In the genomic region with DNA sequence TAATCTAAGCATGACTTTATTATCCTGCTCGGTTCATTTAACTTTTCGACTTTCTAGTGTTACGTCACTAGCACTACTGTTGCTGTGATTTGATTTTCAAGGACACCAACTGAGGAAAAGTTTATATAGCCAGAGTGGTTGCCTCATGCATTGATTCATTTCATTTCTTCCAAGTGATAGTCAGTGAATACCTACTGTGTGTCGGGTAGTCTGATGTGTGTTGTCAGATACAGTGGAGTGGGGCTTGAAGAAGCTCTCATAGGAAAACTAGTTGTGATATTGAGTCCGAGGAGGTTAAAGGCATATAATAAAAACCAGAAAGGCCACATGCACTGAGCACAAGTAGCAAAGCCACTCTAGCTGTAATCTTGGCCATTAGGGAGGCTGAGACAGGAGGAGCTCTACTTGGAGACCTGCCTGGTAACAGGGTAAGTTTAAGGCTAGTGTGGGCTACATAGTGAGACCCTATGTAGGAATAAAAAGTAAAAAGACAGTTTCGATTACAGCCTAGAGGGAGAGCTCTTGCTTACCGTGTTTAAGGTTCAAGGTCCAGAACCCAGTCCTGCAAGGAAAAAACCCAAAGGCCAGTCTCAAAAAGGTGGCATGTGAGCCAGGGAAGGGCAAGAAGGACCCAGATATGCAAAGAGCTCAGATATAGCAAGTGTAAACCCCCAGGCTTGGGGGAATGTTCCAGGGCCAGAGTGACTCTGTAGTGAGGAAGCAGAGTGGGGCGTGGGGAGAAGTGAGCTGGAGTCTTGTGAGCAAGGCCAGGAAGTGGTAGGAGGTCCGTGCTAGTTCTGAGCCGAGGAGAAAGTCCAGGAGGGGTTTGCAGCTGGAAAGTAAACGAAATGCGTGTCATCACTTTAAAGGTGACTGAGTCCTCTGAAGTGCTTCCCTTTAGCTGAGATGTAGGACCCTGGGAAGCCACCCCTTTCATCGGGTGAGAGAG, we compare ENCODE assay signal across 22 mouse cellular contexts. TPM values are rescaled to one million over a fixed set of nuclear protein-coding genes. Genes with fewer than 3 reads are reported as not detected.
DNase-seq lines count a peak whose midpoint lies in the region; ATAC-seq and TF ChIP-seq lines count a peak whose summit lies in the region.
"Had no signal": no experiment of that assay in that cellular context is flagged by ENCODE, and none has a peak within 500 bp of the region (broad histone marks: within the 10 kb centered on the region; RNA-seq: fewer than 3 reads in every experiment).

No protein-coding gene starts in this region.

- no peaks in the 10 kb centered on the region for H3K4me1 ChIP-seq in kidney, adult 2 months (ENCODE audit: control insufficient read depth, insufficient read depth, low read length)
- peaks cover 25 to 84% of the 10 kb centered on the region in 2 experiments for H3K4me1 ChIP-seq in CH12.LX (ENCODE audit: control insufficient read depth in 1 of 2, insufficient read depth in 2 of 2)
- H3K4me1 ChIP-seq in small intestine, adult 2 months (ENCODE audit: control insufficient read depth, insufficient read depth, insufficient read length, low read length), result peaks cover 26% of the 10 kb centered on the region; the same call in 1 of the 2 replicates
- H3K4me1 ChIP-seq in heart, embryonic 12.5 days (replicated peaks), result peaks cover 6% of the 10 kb centered on the region
- H3K4me1 ChIP-seq: midbrain, embryonic 15.5 days; stomach, embryonic 15.5 days had no signal

- peaks cover 45% of the 10 kb centered on the region for H3K79me2 ChIP-seq in CH12.LX (replicated peaks; ENCODE audit: control insufficient read depth, extremely low read depth, insufficient read depth, poor library complexity, severe bottlenecking)

- dilution Hi-C loops in CH12.LX (cut with MboI; ENCODE audit: extremely low pct_ligation_motif_present, extremely low pct_unique_long_range_greater_than_20kb, low sequenced_read_pairs), result no loop called here

- peaks cover 8% of the 10 kb centered on the region for H3K9me3 ChIP-seq in CH12.LX (replicated peaks; ENCODE audit: low read length)
- H3K9me3 ChIP-seq in heart, embryonic 12.5 days (replicated peaks), result no peaks in the 10 kb centered on the region
- H3K9me3 ChIP-seq: forebrain, embryonic 10.5 days; heart, embryonic 15.5 days; hindbrain, embryonic 12.5 days; midbrain, embryonic 15.5 days; stomach, embryonic 15.5 days had no signal

- TF ChIP-seq RAD21 in CH12.LX (IDR thresholded peaks at IDR 0.05; ENCODE audit: low read depth, low read length), result no peak

- H3K36me3 ChIP-seq in kidney, adult 2 months (ENCODE audit: control insufficient read depth, insufficient read depth, low read length), result no peaks in the 10 kb centered on the region
- peaks cover 9 to 20% of the 10 kb centered on the region in 2 experiments for H3K36me3 ChIP-seq in CH12.LX (replicated peaks in 1 of 2; ENCODE audit: control insufficient read depth in 1 of 2, insufficient read depth in 1 of 2, low read length in 1 of 2)
- H3K36me3 ChIP-seq in small intestine, adult 2 months (ENCODE audit: control insufficient read depth, insufficient read depth, low read length), result no peaks in the 10 kb centered on the region
- H3K36me3 ChIP-seq in heart, embryonic 12.5 days, result no peaks in the 10 kb centered on the region
- H3K36me3 ChIP-seq: forebrain, embryonic 10.5 days; heart, embryonic 15.5 days; hindbrain, embryonic 12.5 days; midbrain, embryonic 15.5 days; stomach, embryonic 15.5 days had no signal

- in situ Hi-C loops in CH12.LX (cut with MboI; ENCODE audit: low pct_ligation_motif_present, low pct_unique_long_range_greater_than_20kb, low sequenced_read_pairs), result no loop called here

- intact Hi-C loops in heart, postnatal 25 days (cut with DNase I), result no loop called here

- peak; percentile 17 for DNase-seq in kidney, adult 2 months
- no peak for DNase-seq in kidney, postnatal 4 days
- DNase-seq in CH12.LX (ENCODE audit: extremely low read depth), result peak; percentile 65
- no peak for DNase-seq in cerebellum, adult 11-12 months
- DNase-seq in heart, postnatal 25 days (ENCODE audit: low spot score), result no peak
- DNase-seq: adrenal gland, postnatal 14 days; gastrocnemius, postnatal 25 days; kidney, adult 18-20 months; lung, postnatal 4 days; right cerebral cortex, postnatal 4 days had no signal

- H3K27me3 ChIP-seq in kidney, adult 2 months (replicated peaks; ENCODE audit: control insufficient read depth, insufficient read depth, low read length), result no peaks in the 10 kb centered on the region
- H3K27me3 ChIP-seq in CH12.LX (replicated peaks), result no peaks in the 10 kb centered on the region
- no peaks in the 10 kb centered on the region for H3K27me3 ChIP-seq in small intestine, adult 2 months (ENCODE audit: control insufficient read depth, insufficient read depth, low read length)
- peaks cover 19% of the 10 kb centered on the region for H3K27me3 ChIP-seq in heart, embryonic 12.5 days (replicated peaks)

- H3K4me2 ChIP-seq in CH12.LX (ENCODE audit: insufficient read depth, low read depth, poor library complexity, severe bottlenecking), result peak overlapping the region; percentile 40
- no peak overlapping the region for H3K4me2 ChIP-seq in heart, embryonic 12.5 days
- H3K4me2 ChIP-seq: heart, embryonic 15.5 days; hindbrain, embryonic 12.5 days; midbrain, embryonic 15.5 days; stomach, embryonic 15.5 days had no signal

- no peak for TF ChIP-seq CTCF in kidney, adult 2 months (conservative IDR thresholded peaks at IDR 0.05; ENCODE audit: insufficient read depth, insufficient read length, low read depth, low read length)
- no peak for TF ChIP-seq CTCF in CH12.LX (conservative IDR thresholded peaks at IDR 0.05 in 1 of 2, IDR thresholded peaks at IDR 0.05 in 1 of 2; ENCODE audit: low read depth in 2 of 2, low read length in 2 of 2)
- no peak for TF ChIP-seq CTCF in small intestine, adult 2 months (IDR thresholded peaks at IDR 0.05; ENCODE audit: extremely low read depth, insufficient read length, insufficient replicate concordance, low read depth, low read length)

- WGBS in kidney, adult 2 months, result 73% methylated on average over 13 of the region's 13 CpGs
- 37% methylated on average over 13 of the region's 13 CpGs for WGBS in small intestine, adult 2 months
- 57% methylated on average over 13 of the region's 13 CpGs for WGBS in heart, embryonic 12.5 days

- peak overlapping the region; percentile 16; the same call in 1 of the 2 replicates for H3K9ac ChIP-seq in CH12.LX (ENCODE audit: insufficient read depth, low read depth)
- no peak overlapping the region for H3K9ac ChIP-seq in heart, embryonic 12.5 days
- H3K9ac ChIP-seq: heart, embryonic 15.5 days; hindbrain, embryonic 12.5 days; midbrain, embryonic 15.5 days; stomach, embryonic 15.5 days had no signal

- no peak overlapping the region for H3K27ac ChIP-seq in kidney, adult 2 months (ENCODE audit: insufficient read depth, low read depth, low read length)
- H3K27ac ChIP-seq in CH12.LX (ENCODE audit: insufficient read depth, low read depth), result peak overlapping the region; percentile 89
- peak overlapping the region; percentile 48 for H3K27ac ChIP-seq in small intestine, adult 2 months (ENCODE audit: insufficient read depth, low read depth, low read length)
- no peak overlapping the region for H3K27ac ChIP-seq in heart, embryonic 12.5 days (ENCODE audit: poor library complexity, severe bottlenecking)
- H3K27ac ChIP-seq: forebrain, embryonic 10.5 days; heart, embryonic 15.5 days; hindbrain, embryonic 12.5 days; left cerebral cortex, adult 2 months; midbrain, embryonic 15.5 days; stomach, embryonic 15.5 days had no signal

- ATAC-seq in inflammation-experienced regulatory T-cells, adult 6 months, result peak; percentile 27
- no peak for ATAC-seq in heart, embryonic 12.5 days (ENCODE audit: insufficient number of reproducible peaks, low FRiP score)
- ATAC-seq: midbrain, embryonic 15.5 days had no signal

- TF ChIP-seq POLR2A in kidney, adult 2 months (IDR thresholded peaks at IDR 0.05; ENCODE audit: low read depth, low read length), result no peak
- TF ChIP-seq POLR2A in CH12.LX (IDR thresholded peaks at IDR 0.05; ENCODE audit: low read depth, low read length), result peak; percentile 58
- TF ChIP-seq POLR2A in small intestine, adult 2 months (IDR thresholded peaks at IDR 0.05; ENCODE audit: low read depth, low read length), result no peak

- TF ChIP-seq EP300 in CH12.LX (IDR thresholded peaks at IDR 0.05; ENCODE audit: low read length), result peak; percentile 20; the same call in 1 of the 2 replicates

- no peak overlapping the region for H3K4me3 ChIP-seq in kidney, adult 2 months (ENCODE audit: insufficient read depth, low read depth, low read length)
- H3K4me3 ChIP-seq in CH12.LX (replicated peaks in 1 of 3; ENCODE audit: low read depth in 2 of 3, low read length in 2 of 3, poor library complexity in 1 of 3), result peak overlapping the region; percentile 3 to 17 (median 10)
- no peak overlapping the region for H3K4me3 ChIP-seq in small intestine, adult 2 months (ENCODE audit: low read depth, low read length)
- no peak overlapping the region for H3K4me3 ChIP-seq in heart, embryonic 12.5 days
- H3K4me3 ChIP-seq: forebrain, embryonic 10.5 days; heart, embryonic 15.5 days; hindbrain, embryonic 12.5 days; left cerebral cortex, adult 2 months; midbrain, embryonic 15.5 days; stomach, embryonic 15.5 days had no signal

RNA-seq across cellular contexts. Expression of gene Mcoln2, which starts 6.3 kb away (rescaled TPM):
- 3.2 and 3.5 TPM in 2 replicates for polyA plus RNA-seq in kidney, adult 2 months (2012; rRNA removed)
- 32.0 and 43.8 TPM in 2 replicates for total RNA-seq in CH12.LX (2012; rRNA removed)
- total RNA-seq in CH12.LX (2014; rRNA removed), result 31.0 and 35.8 TPM in 2 replicates
- polyA plus RNA-seq in CH12.LX (2012; ENCODE audit: insufficient read length, low read depth), result 34.9 and 35.1 TPM in 2 replicates
- polyA plus RNA-seq in inflammation-experienced regulatory T-cells, adult 6 months (2017; shearing (Covaris generic)), result 1 to 10 TPM; 3.9 to 8.4 (median 7.9) TPM
- polyA plus RNA-seq in small intestine, adult 2 months (2012; rRNA removed), result 2.6 and 5.1 TPM in 2 replicates
- 0.19 and 0.57 TPM in 2 replicates for polyA plus RNA-seq in heart, embryonic 12.5 days (2016; fragmentation: Nextera tagmentation; extraction: Ambion mirVana)
- under 1 TPM in 1 of 2 experiments, not detected in 1; 0.42 TPM for total RNA-seq in heart, postnatal 25 days (2021)
- total RNA-seq: left cerebral cortex, adult 2 months had no signal

RNA-seq across cellular contexts. Expression of gene Mcoln3, which starts 38.7 kb away (rescaled TPM):
- polyA plus RNA-seq in kidney, adult 2 months (2012; rRNA removed), result 17.3 and 17.9 TPM in 2 replicates
- 7.2 and 11.3 TPM in 2 replicates for total RNA-seq in CH12.LX (2012; rRNA removed)
- total RNA-seq in CH12.LX (2014; rRNA removed), result 5.3 and 6.4 TPM in 2 replicates
- 5.2 and 7.2 TPM in 2 replicates for polyA plus RNA-seq in CH12.LX (2012; ENCODE audit: insufficient read length, low read depth)
- 1 to 10 TPM; 2.2 to 6.8 (median 4.7) TPM for polyA plus RNA-seq in inflammation-experienced regulatory T-cells, adult 6 months (2017; shearing (Covaris generic))
- 0.25 TPM in 2 replicates for polyA plus RNA-seq in small intestine, adult 2 months (2012; rRNA removed)
- 0.66 and 1.1 TPM in 2 replicates for polyA plus RNA-seq in heart, embryonic 12.5 days (2016; fragmentation: Nextera tagmentation; extraction: Ambion mirVana)
- not detected for total RNA-seq in heart, postnatal 25 days (2021)
- total RNA-seq: adrenal gland, postnatal 14 days; gastrocnemius, postnatal 25 days; left cerebral cortex, adult 2 months had no signal

RNA-seq across cellular contexts. Expression of gene Wdr63, which starts 48.0 kb away (rescaled TPM):
- polyA plus RNA-seq in kidney, adult 2 months (2012; rRNA removed), result 0.10 TPM in 1 of 2 replicates, not detected in the other
- total RNA-seq in CH12.LX (2012; rRNA removed) (not detected in 2 replicates), CH12.LX (2014; rRNA removed) (not detected in 2 replicates)
- not detected in 2 replicates for polyA plus RNA-seq in CH12.LX (2012; ENCODE audit: insufficient read length, low read depth)
- under 1 TPM in 1 of 3 experiments, not detected in 2; 0.44 TPM for polyA plus RNA-seq in inflammation-experienced regulatory T-cells, adult 6 months (2017; shearing (Covaris generic))
- 0.20 TPM in 1 of 2 replicates, not detected in the other for polyA plus RNA-seq in small intestine, adult 2 months (2012; rRNA removed)
- not detected in 2 replicates for polyA plus RNA-seq in heart, embryonic 12.5 days (2016; fragmentation: Nextera tagmentation; extraction: Ambion mirVana)
- total RNA-seq in heart, postnatal 25 days (2021), result not detected
- total RNA-seq: gastrocnemius, postnatal 25 days had no signal
- polyA plus RNA-seq: forebrain, embryonic 10.5 days; limb, embryonic 11.5 days; liver, embryonic 16.5 days; neural tube, embryonic 11.5 days had no signal

Comparison
In these comparisons a context has a peak if more than half of its experiments do, and no peak if none do; other contexts are left out.
1. DNase-seq: peak in kidney, adult 2 months (single experiment) and CH12.LX (single experiment); none in kidney, postnatal 4 days (0 of 2), cerebellum, adult 11-12 months (single experiment) and heart, postnatal 25 days (single experiment).
2. H3K27ac ChIP-seq: peak in CH12.LX (single experiment) and small intestine, adult 2 months (single experiment); none in kidney, adult 2 months (single experiment) and heart, embryonic 12.5 days (single experiment).
3. H3K4me3 ChIP-seq: peak in CH12.LX (3 of 3); none in kidney, adult 2 months (single experiment), small intestine, adult 2 months (single experiment) and heart, embryonic 12.5 days (single experiment).